Comparison of ENCODE assay signal across 37 mouse cellular contexts in genomic region chr5:114926153-114926684, GRCm38 (mm10). TPM values are rescaled to one million over a fixed set of nuclear protein-coding genes. Genes with fewer than 3 reads are reported as not detected.
DNase-seq lines count a peak whose midpoint lies in the region; ATAC-seq and TF ChIP-seq lines count a peak whose summit lies in the region.
"Had no signal": no experiment of that assay in that cellular context is flagged by ENCODE, and none has a peak within 500 bp of the region (broad histone marks: within the 10 kb centered on the region; RNA-seq: fewer than 3 reads in every experiment).

No protein-coding gene starts in this region.

- TF ChIP-seq EP300 in MEL (IDR thresholded peaks at IDR 0.05; ENCODE audit: low read depth in 1 of 2, low read length in 2 of 2) = 0 out of 4 replicates have a peak, but pooled peaks of 1 of the 2 experiments have one; percentile 30

- H3K9me3 ChIP-seq in MEL (replicated peaks; ENCODE audit: insufficient read depth, low read length) = no peaks in the 10 kb centered on the region
- H3K9me3 ChIP-seq in forebrain, embryonic 12.5 days = no peaks in the 10 kb centered on the region
- H3K9me3 ChIP-seq: heart, embryonic 10.5 days; heart, embryonic 15.5 days; hindbrain, embryonic 12.5 days; limb, embryonic 13.5 days; neural tube, embryonic 13.5 days had no signal

- 35% methylated on average over 1 of the region's 1 CpGs for WGBS in liver, adult 2 months
- WGBS in small intestine, adult 2 months = 72% methylated on average over 1 of the region's 1 CpGs
- 65% methylated on average over 1 of the region's 1 CpGs for WGBS in forebrain, embryonic 12.5 days

- TF ChIP-seq POLR2A in liver, adult 2 months (IDR thresholded peaks at IDR 0.05; ENCODE audit: extremely low read depth, insufficient read depth, low read length) = no peak
- no peak for TF ChIP-seq POLR2A in MEL (IDR thresholded peaks at IDR 0.05; ENCODE audit: control insufficient read depth in 1 of 2, insufficient read depth in 1 of 2, low read depth in 1 of 2, low read length in 2 of 2, poor library complexity in 1 of 2)
- no peak for TF ChIP-seq POLR2A in small intestine, adult 2 months (IDR thresholded peaks at IDR 0.05; ENCODE audit: low read depth, low read length)

- peak overlapping the region; percentile 70 for H3K27ac ChIP-seq in liver, adult 2 months (replicated peaks; ENCODE audit: insufficient read depth, low read depth, low read length)
- peak overlapping the region; percentile 91 for H3K27ac ChIP-seq in MEL (ENCODE audit: control insufficient read depth, low read depth, low read length)
- H3K27ac ChIP-seq in small intestine, adult 2 months (ENCODE audit: insufficient read depth, low read depth, low read length) = peak overlapping the region; percentile 72
- no peak overlapping the region for H3K27ac ChIP-seq in forebrain, embryonic 12.5 days
- H3K27ac ChIP-seq: heart, embryonic 10.5 days; heart, embryonic 15.5 days; hindbrain, embryonic 12.5 days; hindbrain, postnatal 0 days; layer of hippocampus, adult 2 months; limb, embryonic 13.5 days; liver, embryonic 14.5 days; neural tube, embryonic 13.5 days had no signal

- 0 out of 2 replicates have a peak, but pooled peaks cover 2% of the 10 kb centered on the region for H3K36me3 ChIP-seq in liver, adult 2 months (ENCODE audit: control insufficient read depth, insufficient read depth, low read length)
- peaks cover 0 to 32% of the 10 kb centered on the region in 2 experiments; a peak in 2 of 4 replicates for H3K36me3 ChIP-seq in MEL (ENCODE audit: control insufficient read depth in 1 of 2, insufficient read depth in 2 of 2, low read length in 2 of 2)
- peaks cover 17% of the 10 kb centered on the region for H3K36me3 ChIP-seq in small intestine, adult 2 months (ENCODE audit: control insufficient read depth, insufficient read depth, low read length)
- no peaks in the 10 kb centered on the region for H3K36me3 ChIP-seq in forebrain, embryonic 12.5 days (replicated peaks)
- H3K36me3 ChIP-seq: heart, embryonic 10.5 days; heart, embryonic 15.5 days; hindbrain, embryonic 12.5 days; limb, embryonic 13.5 days; neural tube, embryonic 13.5 days had no signal

- no peak for TF ChIP-seq RAD21 in MEL (IDR thresholded peaks at IDR 0.05; ENCODE audit: low read depth, low read length)

- intact Hi-C loops in heart, postnatal 14 days (cut with DNase I) = no loop called here

- H3K4me1 ChIP-seq in liver, adult 2 months (ENCODE audit: control insufficient read depth, insufficient read depth, low read length) = peaks cover 16% of the 10 kb centered on the region
- H3K4me1 ChIP-seq in MEL (ENCODE audit: control insufficient read depth in 1 of 2, insufficient read depth in 2 of 2, low read length in 2 of 2) = peaks cover 9 to 41% of the 10 kb centered on the region in 2 experiments
- peaks cover 13% of the 10 kb centered on the region for H3K4me1 ChIP-seq in small intestine, adult 2 months (ENCODE audit: control insufficient read depth, insufficient read depth, insufficient read length, low read length)
- peaks cover 12% of the 10 kb centered on the region for H3K4me1 ChIP-seq in forebrain, embryonic 12.5 days
- H3K4me1 ChIP-seq: heart, embryonic 15.5 days had no signal

- ATAC-seq in Patski = peak; percentile 62
- no peak for ATAC-seq in forebrain, embryonic 12.5 days (ENCODE audit: low FRiP score)
- ATAC-seq: CD4-positive, CD25-positive, alpha-beta regulatory T cell, adult 4 months; forebrain, embryonic 14.5 days; hindbrain, postnatal 0 days had no signal

- POLR2A ChIA-PET in Patski (lab: Charles Lee) = no interaction called here

- CTCF ChIA-PET in Patski (lab: Charles Lee) = interaction anchor here (2.5 kb wide), 1 partner anchor 16 kb away, joined by 7 read pairs; the partner anchor contains the start of gene 2210016L21Rik

- no peak overlapping the region for H3K4me2 ChIP-seq in forebrain, embryonic 12.5 days
- H3K4me2 ChIP-seq: heart, embryonic 15.5 days; hindbrain, embryonic 12.5 days; limb, embryonic 13.5 days; lung, embryonic 14.5 days; midbrain, embryonic 11.5 days; neural tube, embryonic 13.5 days had no signal

- H3K27me3 ChIP-seq in liver, adult 2 months (ENCODE audit: control insufficient read depth, insufficient read depth, low read length) = no peaks in the 10 kb centered on the region
- no peaks in the 10 kb centered on the region for H3K27me3 ChIP-seq in MEL (ENCODE audit: control insufficient read depth in 1 of 2, insufficient read depth in 2 of 2, low read length in 2 of 2)
- no peaks in the 10 kb centered on the region for H3K27me3 ChIP-seq in Patski
- no peaks in the 10 kb centered on the region for H3K27me3 ChIP-seq in small intestine, adult 2 months (ENCODE audit: control insufficient read depth, insufficient read depth, low read length)
- no peaks in the 10 kb centered on the region for H3K27me3 ChIP-seq in forebrain, embryonic 12.5 days
- H3K27me3 ChIP-seq: heart, embryonic 15.5 days; hindbrain, embryonic 12.5 days; limb, embryonic 13.5 days; neural tube, embryonic 13.5 days had no signal

- no peak overlapping the region for H3K4me3 ChIP-seq in liver, adult 2 months (ENCODE audit: insufficient read depth, low read depth, low read length)
- peak overlapping the region in 1 of 2 experiments; percentile 16; a peak in 2 of 4 replicates for H3K4me3 ChIP-seq in MEL (ENCODE audit: control insufficient read depth in 1 of 2, insufficient read depth in 1 of 2, low read depth in 2 of 2, low read length in 2 of 2)
- peak overlapping the region; percentile 4; the same call in 1 of the 2 replicates for H3K4me3 ChIP-seq in small intestine, adult 2 months (ENCODE audit: low read depth, low read length)
- no peak overlapping the region for H3K4me3 ChIP-seq in forebrain, embryonic 12.5 days (replicated peaks)
- H3K4me3 ChIP-seq: heart, embryonic 10.5 days; heart, embryonic 15.5 days; hindbrain, embryonic 12.5 days; layer of hippocampus, adult 2 months; limb, embryonic 13.5 days; neural tube, embryonic 13.5 days had no signal

- H3K9ac ChIP-seq in liver, adult 2 months (ENCODE audit: low read depth, low read length) = no peak overlapping the region
- H3K9ac ChIP-seq in MEL (ENCODE audit: control insufficient read depth, low read depth, low read length, poor library complexity, severe bottlenecking) = peak overlapping the region; percentile 31
- H3K9ac ChIP-seq in forebrain, embryonic 12.5 days = no peak overlapping the region
- H3K9ac ChIP-seq: heart, embryonic 15.5 days; hindbrain, embryonic 12.5 days; limb, embryonic 13.5 days; liver, embryonic 14.5 days; lung, embryonic 14.5 days; neural tube, embryonic 13.5 days had no signal

- 0 out of 2 replicates have a peak, but pooled peaks cover 2% of the 10 kb centered on the region for H3K79me2 ChIP-seq in liver, adult 2 months (ENCODE audit: control insufficient read depth, insufficient read depth, low read length)
- H3K79me2 ChIP-seq in MEL (ENCODE audit: control insufficient read depth, insufficient read depth, low read length, poor library complexity) = peaks cover 3% of the 10 kb centered on the region; the same call in 1 of the 2 replicates

- DNase-seq in liver, adult 2 months (ENCODE audit: extremely low read depth, low read depth, low spot score) = peak; percentile 66
- no peak for DNase-seq in liver
- peak; percentile 53 for DNase-seq in MEL (ENCODE audit: low read depth, low spot score)
- DNase-seq in Patski (ENCODE audit: low read depth, low spot score) = no peak
- no peak for DNase-seq in heart, postnatal 14 days
- DNase-seq: adrenal gland, postnatal 36 days; cerebellum, adult 2 months; cerebellum, postnatal 14 days; gastrocnemius, postnatal 14 days; heart, postnatal 36 days; kidney, adult 11 months; lung, embryonic 14.5 days; right cerebral cortex, postnatal 4 days; thymus, adult 2 months; thymus, postnatal 36 days had no signal

- no peak for TF ChIP-seq CTCF in liver, adult 2 months (IDR thresholded peaks at IDR 0.05; ENCODE audit: low read depth, low read length)
- no peak for TF ChIP-seq CTCF in MEL (IDR thresholded peaks at IDR 0.05 in 2 of 3, conservative IDR thresholded peaks at IDR 0.05 in 1 of 3; ENCODE audit: control insufficient read depth in 1 of 3, insufficient read depth in 1 of 3, low read depth in 2 of 3, low read length in 3 of 3, poor library complexity in 1 of 3, severe bottlenecking in 1 of 3)
- no peak for TF ChIP-seq CTCF in Patski (IDR thresholded peaks at IDR 0.05)
- TF ChIP-seq CTCF in small intestine, adult 2 months (IDR thresholded peaks at IDR 0.05; ENCODE audit: extremely low read depth, insufficient read length, insufficient replicate concordance, low read depth, low read length) = no peak

- in situ Hi-C loops in Patski (cut with MboI; ENCODE audit: low pct_unique_long_range_greater_than_20kb) = no loop called here

RNA-seq across cellular contexts. Expression of gene Oasl1, which starts 3.2 kb away (rescaled TPM):
- total RNA-seq in liver, adult 2 months (2014; rRNA removed) = 5.8 and 6.6 TPM in 2 replicates
- 15.4 and 16.8 TPM in 2 replicates for polyA plus RNA-seq in liver, adult 2 months (2012; rRNA removed)
- total RNA-seq in MEL (2012; rRNA removed) = 8.2 and 11.5 TPM in 2 replicates
- 10 to 100 TPM in 1 of 2 experiments, not detected in 1; 33.3 TPM for polyA plus RNA-seq in MEL (2012; ENCODE audit: insufficient read depth in 1 of 2, insufficient read length in 2 of 2, low read depth in 1 of 2, low replicate concordance in 2 of 2, missing spikeins in 1 of 2)
- 0.10 TPM for polyA plus RNA-seq in Patski (2021)
- 88.2 and 139 TPM in 2 replicates for polyA plus RNA-seq in small intestine, adult 2 months (2012; rRNA removed)
- polyA plus RNA-seq in forebrain, embryonic 12.5 days (2016; fragmentation: Nextera tagmentation; extraction: Ambion mirVana) = 0.26 TPM in 1 of 2 replicates, not detected in the other
- total RNA-seq in heart, postnatal 14 days (2021) = under 1 TPM in 1 of 2 experiments, not detected in 1; 0.83 TPM
- total RNA-seq: gastrocnemius, postnatal 14 days; layer of hippocampus, adult 2 months; layer of hippocampus, postnatal 14 days; left cerebral cortex, postnatal 36 days had no signal
- polyA plus RNA-seq: heart, embryonic 10.5 days; midbrain, embryonic 11.5 days had no signal

RNA-seq across cellular contexts. Expression of gene 2210016L21Rik, which starts 15.7 kb away (rescaled TPM):
- 3.0 and 5.2 TPM in 2 replicates for total RNA-seq in liver, adult 2 months (2014; rRNA removed)
- 5.2 and 6.1 TPM in 2 replicates for polyA plus RNA-seq in liver, adult 2 months (2012; rRNA removed)
- total RNA-seq in MEL (2012; rRNA removed) = 14.4 and 16.2 TPM in 2 replicates
- polyA plus RNA-seq in MEL (2012; ENCODE audit: insufficient read depth in 1 of 2, insufficient read length in 2 of 2, low read depth in 1 of 2, low replicate concordance in 2 of 2, missing spikeins in 1 of 2) (10 to 100 TPM in 1 of 2 experiments, not detected in 1; 46.1 TPM), Patski (2021) (53.0 TPM)
- polyA plus RNA-seq in small intestine, adult 2 months (2012; rRNA removed) = 8.5 and 13.6 TPM in 2 replicates
- polyA plus RNA-seq in forebrain, embryonic 12.5 days (2016; fragmentation: Nextera tagmentation; extraction: Ambion mirVana) = 57.9 and 61.0 TPM in 2 replicates
- total RNA-seq in heart, postnatal 14 days (2021) = 10 to 100 TPM; 28.6 to 31.2 TPM

RNA-seq across cellular contexts. Expression of gene Oasl2, which starts 29.5 kb away (rescaled TPM):
- total RNA-seq in liver, adult 2 months (2014; rRNA removed) = 4.1 and 6.3 TPM in 2 replicates
- polyA plus RNA-seq in liver, adult 2 months (2012; rRNA removed) = 1.5 and 4.2 TPM in 2 replicates
- total RNA-seq in MEL (2012; rRNA removed) = 0.27 TPM in 1 of 2 replicates, not detected in the other
- polyA plus RNA-seq in MEL (2012; ENCODE audit: insufficient read depth in 1 of 2, insufficient read length in 2 of 2, low read depth in 1 of 2, low replicate concordance in 2 of 2, missing spikeins in 1 of 2) (under 1 TPM in 1 of 2 experiments, not detected in 1; 0.63 TPM), Patski (2021) (1.6 TPM)
- 7.2 and 53.4 TPM in 2 replicates for polyA plus RNA-seq in small intestine, adult 2 months (2012; rRNA removed)
- 1.9 and 2.4 TPM in 2 replicates for polyA plus RNA-seq in forebrain, embryonic 12.5 days (2016; fragmentation: Nextera tagmentation; extraction: Ambion mirVana)
- 1 to 10 TPM; 5.1 to 5.3 TPM for total RNA-seq in heart, postnatal 14 days (2021)

RNA-seq across cellular contexts. Expression of gene Hnf1a, which starts 44.7 kb away (rescaled TPM):
- 6.1 and 9.3 TPM in 2 replicates for total RNA-seq in liver, adult 2 months (2014; rRNA removed)
- polyA plus RNA-seq in liver, adult 2 months (2012; rRNA removed) = 13.5 and 19.2 TPM in 2 replicates
- total RNA-seq in MEL (2012; rRNA removed) = 0.08 TPM in 1 of 2 replicates, not detected in the other
- polyA plus RNA-seq in MEL (2012; ENCODE audit: insufficient read depth in 1 of 2, insufficient read length in 2 of 2, low read depth in 1 of 2, low replicate concordance in 2 of 2, missing spikeins in 1 of 2) = under 1 TPM in 1 of 2 experiments, not detected in 1; 0.28 TPM
- 0.05 TPM for polyA plus RNA-seq in Patski (2021)
- 24.1 and 46.9 TPM in 2 replicates for polyA plus RNA-seq in small intestine, adult 2 months (2012; rRNA removed)
- not detected in 2 replicates for polyA plus RNA-seq in forebrain, embryonic 12.5 days (2016; fragmentation: Nextera tagmentation; extraction: Ambion mirVana)
- total RNA-seq in heart, postnatal 14 days (2021) = under 1 TPM in 1 of 2 experiments, not detected in 1; 0.10 TPM
- total RNA-seq: adrenal gland, adult 18-20 months; gastrocnemius, postnatal 14 days; granulocyte monocyte progenitor cell, adult 5-6 weeks; heart, postnatal 36 days; hindbrain, postnatal 0 days; layer of hippocampus, adult 2 months; layer of hippocampus, postnatal 14 days; left cerebral cortex, adult 8-10 months; left cerebral cortex, postnatal 36 days; megakaryocyte progenitor cell, adult 5-6 weeks; midbrain, postnatal 0 days had no signal
- polyA plus RNA-seq: brain, embryonic 14.5 days; embryonic facial prominence, embryonic 11.5 days; forebrain, embryonic 14.5 days; limb, embryonic 13.5 days; lung, embryonic 14.5 days; midbrain, embryonic 11.5 days had no signal

Comparison
In these comparisons a context has a peak if more than half of its experiments do, and no peak if none do; other contexts are left out.
1. DNase-seq: peak in liver, adult 2 months (single experiment) and MEL (single experiment); none in liver (single experiment), Patski (single experiment) and heart, postnatal 14 days (0 of 2).